In the genomic region with DNA sequence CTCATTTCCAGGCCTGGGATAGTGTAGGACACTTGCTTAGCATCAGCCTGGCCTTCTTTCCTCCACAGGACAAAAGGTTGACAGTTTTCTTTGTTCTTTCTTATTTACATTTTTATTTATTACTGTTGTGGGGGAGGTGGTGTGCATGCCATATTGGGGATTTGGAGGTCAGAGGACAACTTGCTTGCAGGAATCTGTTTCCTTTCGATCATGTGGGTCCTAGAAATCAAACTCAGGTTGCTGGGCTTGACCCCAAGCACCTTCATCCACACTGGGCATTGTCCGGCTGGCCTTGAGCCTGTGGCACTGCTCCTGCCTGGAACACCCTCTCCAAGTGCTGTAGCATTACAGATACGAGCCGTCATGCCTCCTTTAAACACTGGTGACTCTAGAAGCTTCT, we compare ENCODE assay signal across 10 mouse cellular contexts. TPM values are rescaled to one million over a fixed set of nuclear protein-coding genes. Genes with fewer than 3 reads are reported as not detected.
DNase-seq lines count a peak whose midpoint lies in the region; ATAC-seq lines count a peak whose summit lies in the region.
"Had no signal": no experiment of that assay in that cellular context is flagged by ENCODE, and none has a peak within 500 bp of the region (broad histone marks: within the 10 kb centered on the region; RNA-seq: fewer than 3 reads in every experiment).

No protein-coding gene starts in this region.

- no peaks in the 10 kb centered on the region for H3K36me3 ChIP-seq in hindbrain, embryonic 12.5 days
- no peaks in the 10 kb centered on the region for H3K36me3 ChIP-seq in hindbrain, embryonic 13.5 days
- no peaks in the 10 kb centered on the region for H3K36me3 ChIP-seq in neural tube, embryonic 15.5 days
- no peaks in the 10 kb centered on the region for H3K36me3 ChIP-seq in heart, embryonic 15.5 days
- H3K36me3 ChIP-seq: embryonic facial prominence, embryonic 12.5 days had no signal

- H3K4me1 ChIP-seq in hindbrain, embryonic 12.5 days, result peaks cover 43% of the 10 kb centered on the region
- H3K4me1 ChIP-seq in hindbrain, embryonic 13.5 days (replicated peaks), result peaks cover 49% of the 10 kb centered on the region
- H3K4me1 ChIP-seq in neural tube, embryonic 15.5 days, result peaks cover 37% of the 10 kb centered on the region
- H3K4me1 ChIP-seq in heart, embryonic 15.5 days (replicated peaks), result peaks cover 44% of the 10 kb centered on the region

- no peak overlapping the region for H3K9ac ChIP-seq in hindbrain, embryonic 12.5 days
- no peak overlapping the region for H3K9ac ChIP-seq in hindbrain, embryonic 13.5 days
- no peak overlapping the region for H3K9ac ChIP-seq in neural tube, embryonic 15.5 days (replicated peaks)
- H3K9ac ChIP-seq in heart, embryonic 15.5 days, result no peak overlapping the region
- H3K9ac ChIP-seq: embryonic facial prominence, embryonic 12.5 days; liver, embryonic 14.5 days had no signal

- peak; percentile 38 for DNase-seq in neural tube, embryonic 10.5 days (ENCODE audit: extremely low spot score, low spot score)
- no peak for DNase-seq in cerebellum, adult 8-10 months
- DNase-seq in ovary, postnatal 14 days (ENCODE audit: low spot score), result no peak

- no peak overlapping the region for H3K4me3 ChIP-seq in hindbrain, embryonic 12.5 days
- no peak overlapping the region for H3K4me3 ChIP-seq in hindbrain, embryonic 13.5 days
- H3K4me3 ChIP-seq in neural tube, embryonic 15.5 days (replicated peaks), result no peak overlapping the region
- H3K4me3 ChIP-seq in heart, embryonic 15.5 days, result no peak overlapping the region
- H3K4me3 ChIP-seq: embryonic facial prominence, embryonic 12.5 days; megakaryocyte, embryonic 14.5 days had no signal

- 27% methylated on average over 4 of the region's 4 CpGs for WGBS in hindbrain, embryonic 12.5 days
- WGBS in hindbrain, embryonic 13.5 days, result 12% methylated on average over 4 of the region's 4 CpGs
- WGBS in neural tube, embryonic 15.5 days, result 11% methylated on average over 4 of the region's 4 CpGs
- 50% methylated on average over 4 of the region's 4 CpGs for WGBS in heart, embryonic 15.5 days

- 0 out of 2 replicates have a peak overlapping the region, but pooled peaks have one; percentile 46 for H3K27ac ChIP-seq in hindbrain, embryonic 12.5 days
- H3K27ac ChIP-seq in hindbrain, embryonic 13.5 days, result no peak overlapping the region
- no peak overlapping the region for H3K27ac ChIP-seq in neural tube, embryonic 15.5 days (replicated peaks)
- 0 out of 2 replicates have a peak overlapping the region, but pooled peaks have one; percentile 56 for H3K27ac ChIP-seq in heart, embryonic 15.5 days
- H3K27ac ChIP-seq: embryonic facial prominence, embryonic 12.5 days; liver, embryonic 14.5 days had no signal

- H3K27me3 ChIP-seq in hindbrain, embryonic 12.5 days, result no peaks in the 10 kb centered on the region
- no peaks in the 10 kb centered on the region for H3K27me3 ChIP-seq in hindbrain, embryonic 13.5 days
- no peaks in the 10 kb centered on the region for H3K27me3 ChIP-seq in neural tube, embryonic 15.5 days (replicated peaks)
- no peaks in the 10 kb centered on the region for H3K27me3 ChIP-seq in heart, embryonic 15.5 days
- H3K27me3 ChIP-seq: embryonic facial prominence, embryonic 12.5 days; megakaryocyte, embryonic 14.5 days had no signal

- 0 out of 2 replicates have a peak, but pooled peaks have one; percentile 24 for ATAC-seq in hindbrain, embryonic 12.5 days (ENCODE audit: low FRiP score)
- ATAC-seq in hindbrain, embryonic 13.5 days (ENCODE audit: low FRiP score), result no peak
- no peak for ATAC-seq in neural tube, embryonic 15.5 days (ENCODE audit: low FRiP score)
- no peak for ATAC-seq in heart, embryonic 15.5 days (replicated peaks; ENCODE audit: insufficient number of reproducible peaks, insufficient read depth, low FRiP score, low read depth)

- H3K9me3 ChIP-seq in hindbrain, embryonic 12.5 days (replicated peaks), result no peaks in the 10 kb centered on the region
- H3K9me3 ChIP-seq in hindbrain, embryonic 13.5 days, result no peaks in the 10 kb centered on the region
- H3K9me3 ChIP-seq in neural tube, embryonic 15.5 days (replicated peaks), result no peaks in the 10 kb centered on the region
- H3K9me3 ChIP-seq in heart, embryonic 15.5 days (replicated peaks), result no peaks in the 10 kb centered on the region
- H3K9me3 ChIP-seq: embryonic facial prominence, embryonic 12.5 days; megakaryocyte, embryonic 14.5 days had no signal

- no peak overlapping the region for H3K4me2 ChIP-seq in hindbrain, embryonic 12.5 days (replicated peaks)
- H3K4me2 ChIP-seq in hindbrain, embryonic 13.5 days, result no peak overlapping the region
- H3K4me2 ChIP-seq in neural tube, embryonic 15.5 days, result no peak overlapping the region
- no peak overlapping the region for H3K4me2 ChIP-seq in heart, embryonic 15.5 days
- H3K4me2 ChIP-seq: embryonic facial prominence, embryonic 12.5 days had no signal

RNA-seq across cellular contexts. Expression of gene Arhgef18, which starts 24.0 kb away (rescaled TPM):
- polyA plus RNA-seq in hindbrain, embryonic 12.5 days (2016; fragmentation: Nextera tagmentation; extraction: Ambion mirVana), result 13.7 and 15.6 TPM in 2 replicates
- 10.0 and 12.0 TPM in 2 replicates for polyA plus RNA-seq in hindbrain, embryonic 13.5 days (2015; fragmentation: Nextera tagmentation; extraction: Ambion mirVana)
- polyA plus RNA-seq in neural tube, embryonic 15.5 days (2015; fragmentation: Nextera tagmentation; extraction: Ambion mirVana), result 8.1 and 9.5 TPM in 2 replicates
- 4.1 and 6.0 TPM in 2 replicates for polyA plus RNA-seq in heart, embryonic 15.5 days (2015; fragmentation: Nextera tagmentation; extraction: Ambion mirVana)

RNA-seq across cellular contexts. Expression of gene Pex11g, which starts 50.6 kb away (rescaled TPM):
- polyA plus RNA-seq in hindbrain, embryonic 12.5 days (2016; fragmentation: Nextera tagmentation; extraction: Ambion mirVana), result 3.7 and 4.3 TPM in 2 replicates
- polyA plus RNA-seq in hindbrain, embryonic 13.5 days (2015; fragmentation: Nextera tagmentation; extraction: Ambion mirVana), result 4.2 and 5.3 TPM in 2 replicates
- 4.0 and 5.7 TPM in 2 replicates for polyA plus RNA-seq in neural tube, embryonic 15.5 days (2015; fragmentation: Nextera tagmentation; extraction: Ambion mirVana)
- 5.2 and 5.8 TPM in 2 replicates for polyA plus RNA-seq in heart, embryonic 15.5 days (2015; fragmentation: Nextera tagmentation; extraction: Ambion mirVana)

RNA-seq across cellular contexts. Expression of gene Tex45, which starts 53.8 kb away (rescaled TPM):
- not detected in 2 replicates for polyA plus RNA-seq in hindbrain, embryonic 12.5 days (2016; fragmentation: Nextera tagmentation; extraction: Ambion mirVana)
- 0.30 and 0.54 TPM in 2 replicates for polyA plus RNA-seq in hindbrain, embryonic 13.5 days (2015; fragmentation: Nextera tagmentation; extraction: Ambion mirVana)
- 0.50 and 0.61 TPM in 2 replicates for polyA plus RNA-seq in neural tube, embryonic 15.5 days (2015; fragmentation: Nextera tagmentation; extraction: Ambion mirVana)
- polyA plus RNA-seq in heart, embryonic 15.5 days (2015; fragmentation: Nextera tagmentation; extraction: Ambion mirVana), result not detected in 2 replicates

Comparison
In these comparisons a context has a peak if more than half of its experiments do, and no peak if none do; other contexts are left out.
1. H3K27ac ChIP-seq: peak in hindbrain, embryonic 12.5 days (single experiment) and heart, embryonic 15.5 days (single experiment); none in hindbrain, embryonic 13.5 days (single experiment) and neural tube, embryonic 15.5 days (single experiment).